Mouse (Mus musculus): ENCODE data around the gene Gpx7.

The Gpx7 gene

GRCm38 (mm10) chr4:108406861-108407401, at the start of gene Gpx7:
TSS of gene Gpx7 (minus strand) at chr4:108406961.
- 9% methylated on average over 15 of the region's 15 CpGs for WGBS

- whole genome bisulfite sequencing = 72% methylated on average over 2 of the region's 2 CpGs
These were observed 49.3 kb upstream of the Gpx7 start for GRCm38 (mm10) chr4:108456028-108456427.

DNA sequence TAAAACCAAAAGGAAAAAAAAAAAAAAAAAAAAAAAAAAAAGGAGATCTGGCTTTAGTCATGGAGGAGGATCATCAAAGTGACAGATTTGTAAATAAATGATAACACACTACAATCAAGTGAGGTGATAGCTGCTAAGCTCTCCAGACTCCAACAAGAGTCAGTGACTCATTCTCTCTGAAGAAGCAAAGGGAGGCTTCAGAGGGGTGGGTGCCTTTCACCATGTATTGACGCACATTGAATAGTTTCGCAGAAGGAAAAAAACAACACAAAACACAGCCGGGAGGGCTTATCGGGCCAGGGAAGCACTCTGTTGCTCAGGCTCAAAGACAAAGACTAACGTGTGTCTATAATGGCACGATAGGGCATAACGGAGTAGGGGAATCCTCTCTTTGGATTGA, 41.3 kb upstream of the Gpx7 start:
- 78% methylated on average over 7 of the region's 7 CpGs for WGBS

DNA sequence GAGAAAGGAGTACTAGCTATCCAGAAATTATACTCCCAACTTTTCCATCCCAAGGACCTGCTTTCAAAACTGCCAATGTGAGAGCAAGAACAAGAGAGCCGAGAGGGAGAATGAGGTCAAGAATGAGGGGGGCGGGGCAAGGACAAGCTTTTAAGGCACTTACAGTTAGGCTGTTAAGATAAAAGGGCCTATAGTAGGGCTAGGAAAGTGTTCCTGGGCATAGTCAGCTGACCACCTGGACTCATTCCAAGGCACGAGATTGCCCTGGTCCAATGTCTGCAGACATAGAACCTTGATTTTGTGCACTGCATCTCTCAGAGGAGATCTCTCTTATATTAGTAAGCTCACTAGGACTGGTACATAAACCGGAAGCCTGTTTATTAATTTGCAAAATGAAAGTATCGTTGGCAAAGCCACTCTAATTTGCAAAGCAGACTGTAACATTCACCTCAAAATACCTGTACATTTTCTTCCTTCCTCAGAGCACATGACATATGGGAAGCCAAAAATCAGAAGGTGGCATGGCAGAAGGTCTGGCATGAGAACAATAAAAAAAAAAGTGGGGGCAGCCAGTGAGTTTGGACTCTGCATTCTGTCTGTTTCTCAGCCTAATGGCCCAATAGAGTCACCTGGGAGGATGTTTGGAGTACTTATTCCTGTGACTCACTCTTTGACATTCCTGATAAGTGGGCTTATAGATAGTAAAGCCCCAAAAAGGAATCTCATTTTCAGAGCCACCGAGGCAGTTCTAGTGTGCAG, 31.5 kb upstream of the Gpx7 start:
- 80% methylated on average over 6 of the region's 6 CpGs for WGBS

DNA sequence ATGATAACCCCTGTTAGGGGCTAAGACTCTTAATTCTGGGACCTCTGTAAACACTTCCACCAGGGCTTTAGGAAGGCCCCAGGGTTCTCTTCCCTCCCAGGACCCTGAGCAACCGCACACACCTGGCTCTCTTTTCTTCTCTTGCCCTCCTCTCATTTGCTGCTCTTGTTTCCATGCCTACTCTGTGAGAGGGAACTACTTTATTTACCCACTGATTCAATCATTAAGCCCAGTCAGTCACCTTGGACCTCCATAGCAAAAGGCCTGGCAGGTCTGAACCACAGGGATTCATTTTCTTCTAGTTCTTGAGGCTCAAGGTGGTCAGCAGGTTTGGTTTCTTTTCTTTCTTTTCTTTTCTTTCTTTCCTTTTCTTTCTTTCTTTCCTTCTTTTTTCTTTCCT, 29.5 kb upstream of the Gpx7 start:
- 96% methylated on average over 1 of the region's 1 CpGs for WGBS

GRCm38 (mm10) chr4:108435646-108436045, 28.9 kb upstream of the Gpx7 start:
- 86% methylated on average over 3 of the region's 3 CpGs for WGBS

GRCm38 (mm10) chr4:108434781-108435180, 28.0 kb upstream of the Gpx7 start:
- over 99% methylated on average over 3 of the region's 3 CpGs for WGBS

DNA sequence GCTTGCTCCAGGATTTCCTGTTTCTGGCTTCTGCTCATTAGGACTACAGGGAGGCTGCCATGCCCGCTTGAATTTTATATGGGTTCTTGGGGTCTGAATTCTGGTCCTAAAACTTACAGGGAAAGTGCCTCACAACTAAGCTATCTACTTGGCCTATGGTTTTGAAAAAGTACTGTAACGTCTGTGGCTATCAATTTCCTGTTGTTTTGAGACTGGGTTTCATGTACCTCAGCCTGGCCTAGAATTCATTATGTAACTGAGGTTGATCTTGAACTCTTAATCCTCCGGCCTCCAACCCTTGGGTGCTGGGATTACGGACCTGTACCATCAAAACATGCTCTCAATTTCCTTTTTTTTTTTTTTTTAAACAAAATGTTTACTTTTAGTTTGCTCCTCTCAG, 27.5 kb upstream of the Gpx7 start:
- 86% methylated on average over 4 of the region's 4 CpGs for WGBS

DNA sequence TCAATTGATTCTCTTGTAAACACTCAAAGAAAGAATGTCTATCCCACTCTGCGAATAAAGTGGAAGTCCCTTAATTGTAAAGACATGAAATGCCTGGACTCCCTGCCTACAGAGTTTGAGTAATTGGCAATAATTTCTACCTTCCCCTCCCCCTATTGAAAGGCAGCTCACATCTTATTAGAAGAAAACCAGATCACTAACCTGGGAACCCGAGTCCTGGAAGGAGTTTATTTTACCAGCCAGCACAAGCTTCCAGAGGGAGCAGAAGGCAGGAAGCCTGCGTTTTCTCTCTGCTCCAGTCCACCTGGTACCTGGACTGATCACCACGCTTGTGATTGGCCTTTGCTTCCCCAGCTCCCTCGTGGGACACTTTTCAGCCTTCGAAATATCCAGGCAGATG, 26.6 kb upstream of the Gpx7 start:
- WGBS = 48% methylated on average over 6 of the region's 6 CpGs

- 55% methylated on average over 2 of the region's 2 CpGs for WGBS
These were observed 24.8 kb upstream of the Gpx7 start for GRCm38 (mm10) chr4:108431561-108431936.

GRCm38 (mm10) chr4:108430656-108431560, 24.1 kb upstream of the Gpx7 start:
- 75% methylated on average over 4 of the region's 4 CpGs for WGBS

GRCm38 (mm10) chr4:108428341-108428721, 21.6 kb upstream of the Gpx7 start:
- 91% methylated on average over 6 of the region's 6 CpGs for WGBS

DNA sequence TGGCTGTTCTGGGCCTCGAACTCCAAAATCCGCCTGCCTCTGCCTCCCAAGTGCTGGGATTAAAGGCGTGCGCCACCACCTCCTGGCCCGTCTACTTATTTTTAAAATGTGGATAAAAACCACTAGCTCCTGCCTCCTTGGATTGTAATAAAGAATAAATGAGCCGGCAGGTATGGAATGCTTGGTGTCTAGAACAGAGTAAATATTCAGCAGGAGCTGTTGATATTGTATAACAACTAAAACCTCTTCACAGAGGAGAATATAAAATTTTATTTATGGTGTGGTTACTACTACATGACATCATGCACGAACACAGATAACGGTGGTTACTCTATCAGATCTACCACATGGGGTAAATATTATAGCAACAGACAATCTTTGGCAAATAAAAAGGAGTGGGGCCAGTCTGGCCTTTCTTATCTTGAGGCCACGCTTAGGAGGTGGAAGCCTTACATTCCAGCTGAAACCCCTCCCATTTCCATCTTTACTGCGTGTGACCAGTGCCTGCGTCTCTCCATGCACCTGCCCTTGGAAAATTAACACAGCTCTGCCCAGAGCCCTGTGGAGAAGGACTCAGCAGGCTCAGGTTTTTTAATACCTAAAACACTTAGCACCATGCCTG, 21.1 kb upstream of the Gpx7 start:
- WGBS = 90% methylated on average over 11 of the region's 11 CpGs

- 75% methylated on average over 2 of the region's 2 CpGs for WGBS
These were observed 17.8 kb upstream of the Gpx7 start for GRCm38 (mm10) chr4:108424587-108424986.

DNA sequence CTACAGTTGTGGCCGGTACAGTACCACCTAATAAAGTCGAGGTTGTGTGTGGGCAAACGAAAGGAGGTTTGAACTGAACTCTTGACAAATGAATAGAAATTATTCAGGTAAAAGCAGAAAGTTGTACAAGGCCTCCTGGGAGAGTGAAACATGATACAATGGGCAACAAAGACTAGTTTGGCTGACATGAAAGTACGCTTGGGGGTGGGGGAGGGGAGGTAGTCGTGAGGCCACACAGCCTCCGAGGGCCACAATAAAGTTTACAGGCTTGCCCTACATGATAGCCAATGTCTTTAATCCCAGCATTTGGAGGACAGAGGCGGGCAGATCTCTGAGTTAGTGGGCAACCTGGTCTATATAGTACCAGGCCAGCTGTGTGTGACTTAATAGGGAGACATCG, 860 bp upstream of the Gpx7 start:
- WGBS = 58% methylated on average over 8 of the region's 8 CpGs

DNA sequence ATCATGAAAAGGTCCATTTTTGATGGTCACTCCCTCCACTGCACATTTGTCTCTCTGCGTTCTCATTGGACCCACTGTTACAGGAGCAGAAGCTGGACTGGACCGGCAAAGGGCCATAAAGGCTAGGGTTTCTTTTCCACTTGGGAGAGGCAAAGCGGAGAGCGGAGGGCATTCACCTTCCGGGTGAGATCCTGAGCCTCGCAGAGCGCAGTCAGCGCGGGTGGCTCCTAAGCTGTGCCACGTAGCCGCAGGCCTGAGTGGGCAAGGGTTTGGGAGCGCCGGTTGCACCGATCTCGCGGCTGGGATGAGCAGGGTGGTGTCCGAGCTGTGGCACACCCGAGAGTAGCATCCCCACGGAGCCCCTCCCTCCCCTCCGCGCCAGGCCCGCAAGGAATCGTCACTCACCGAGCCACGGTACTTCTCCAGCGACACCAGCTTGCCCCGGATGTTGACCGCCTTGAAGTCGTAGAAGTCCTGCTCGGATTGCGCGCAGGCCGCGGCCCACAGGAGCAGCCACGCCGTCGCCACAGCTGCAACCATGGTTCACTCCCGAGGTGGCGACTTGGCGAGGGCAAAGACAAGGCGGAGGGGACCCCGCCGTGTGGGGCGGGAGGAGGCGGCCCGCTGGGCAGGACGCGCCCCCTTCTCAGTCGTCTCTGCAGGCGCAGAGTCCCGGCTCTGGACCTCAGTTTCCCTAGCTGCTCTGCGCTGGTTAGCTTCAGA, 462 bp downstream of the Gpx7 start:
- 2% methylated on average over 52 of the region's 52 CpGs for WGBS

- WGBS = 71% methylated on average over 3 of the region's 3 CpGs
These were observed 1.0 kb downstream of the Gpx7 start for GRCm38 (mm10) chr4:108405766-108406137.

- WGBS = 93% methylated on average over 8 of the region's 8 CpGs
These were observed 2.7 kb downstream of the Gpx7 start for GRCm38 (mm10) chr4:108403861-108404635.

- 90% methylated on average over 10 of the region's 10 CpGs for WGBS
These were observed 6.4 kb downstream of the Gpx7 start for GRCm38 (mm10) chr4:108400395-108400794.

DNA sequence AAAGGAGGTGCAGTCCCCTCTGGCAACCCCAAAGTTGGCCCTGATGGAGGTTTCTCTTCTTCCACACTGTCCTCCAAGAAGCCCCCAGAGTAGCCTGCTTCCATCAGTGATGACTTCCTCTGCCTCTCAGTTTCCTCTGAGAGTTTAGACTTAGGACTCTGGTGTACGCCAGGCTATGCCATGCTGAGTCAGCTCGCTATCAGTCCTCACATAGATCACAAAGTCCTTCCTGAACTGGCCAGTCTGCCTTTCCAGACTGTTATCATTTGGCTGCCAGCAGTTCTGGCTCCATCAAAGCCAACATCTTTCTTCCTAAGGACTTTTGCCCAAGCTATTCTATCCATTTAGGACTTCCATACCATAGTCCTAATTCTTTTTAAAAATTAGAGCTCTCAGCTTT, 14.2 kb downstream of the Gpx7 start:
- 74% methylated on average over 2 of the region's 2 CpGs for WGBS

- 89% methylated on average over 5 of the region's 5 CpGs for WGBS
These were observed 15.6 kb downstream of the Gpx7 start for GRCm38 (mm10) chr4:108391124-108391523.

Data from cerebral cortex, adult 2 months (tissue).